In genomic region chr2:142700689-142701088, GRCm38 (mm10) we compare ENCODE assay signal across 10 mouse cellular contexts.
DNase-seq lines count a peak whose midpoint lies in the region; ATAC-seq and TF ChIP-seq lines count a peak whose summit lies in the region.
"Had no signal": no experiment of that assay in that cellular context is flagged by ENCODE, and none has a peak within 500 bp of the region (broad histone marks: within the 10 kb centered on the region; RNA-seq: fewer than 3 reads in every experiment).

No protein-coding gene starts in this region.

- ATAC-seq in forebrain, embryonic 15.5 days (replicated peaks): peak; percentile 87
- no peak for ATAC-seq in CD4-positive, CD25-positive, alpha-beta regulatory T cell, adult 4 months
- ATAC-seq: activated CD4-positive, CD25-positive, alpha-beta regulatory T cell, adult 4 months had no signal

- peaks cover 3% of the 10 kb centered on the region for H3K36me3 ChIP-seq in liver, adult 2 months (ENCODE audit: control insufficient read depth, insufficient read depth, low read length)
- H3K36me3 ChIP-seq in forebrain, embryonic 15.5 days: no peaks in the 10 kb centered on the region
- no peaks in the 10 kb centered on the region for H3K36me3 ChIP-seq in limb, embryonic 10.5 days
- H3K36me3 ChIP-seq: stomach, embryonic 15.5 days had no signal

- no peaks in the 10 kb centered on the region for H3K27me3 ChIP-seq in liver, adult 2 months (ENCODE audit: control insufficient read depth, insufficient read depth, low read length)
- H3K27me3 ChIP-seq in forebrain, embryonic 15.5 days: no peaks in the 10 kb centered on the region
- no peaks in the 10 kb centered on the region for H3K27me3 ChIP-seq in limb, embryonic 10.5 days (ENCODE audit: low read depth, poor library complexity, severe bottlenecking)
- H3K27me3 ChIP-seq: liver, embryonic 13.5 days; stomach, embryonic 15.5 days had no signal

- no peak for TF ChIP-seq CTCF in liver, adult 2 months (IDR thresholded peaks at IDR 0.05; ENCODE audit: low read depth, low read length)

- H3K4me2 ChIP-seq in forebrain, embryonic 15.5 days (replicated peaks): no peak overlapping the region
- H3K4me2 ChIP-seq: liver, embryonic 13.5 days; stomach, embryonic 15.5 days had no signal

- H3K9ac ChIP-seq in liver, adult 2 months (ENCODE audit: low read depth, low read length): no peak overlapping the region
- H3K9ac ChIP-seq in forebrain, embryonic 15.5 days (replicated peaks): no peak overlapping the region
- H3K9ac ChIP-seq: liver, embryonic 13.5 days; stomach, embryonic 15.5 days had no signal

- no peak for TF ChIP-seq POLR2A in liver, adult 2 months (IDR thresholded peaks at IDR 0.05; ENCODE audit: extremely low read depth, insufficient read depth, low read length)

- no peak overlapping the region for H3K4me3 ChIP-seq in liver, adult 2 months (ENCODE audit: insufficient read depth, low read depth, low read length)
- no peak overlapping the region for H3K4me3 ChIP-seq in forebrain, embryonic 15.5 days
- H3K4me3 ChIP-seq in limb, embryonic 10.5 days: no peak overlapping the region
- H3K4me3 ChIP-seq: liver, embryonic 13.5 days; stomach, embryonic 15.5 days had no signal

- H3K79me2 ChIP-seq in liver, adult 2 months (ENCODE audit: control insufficient read depth, insufficient read depth, low read length): no peaks in the 10 kb centered on the region

- peak; percentile 69 for DNase-seq in liver, adult 2 months (ENCODE audit: extremely low read depth, low read depth, low spot score)
- no peak for DNase-seq in liver
- DNase-seq in layer of hippocampus, postnatal 10 days (ENCODE audit: low spot score in 2 of 2): peak; percentile 42 to 52
- DNase-seq in right cerebral cortex, postnatal 14 days: peak; percentile 11
- no peak for DNase-seq in limb, embryonic 10.5 days (ENCODE audit: low spot score)
- DNase-seq: liver, embryonic 13.5 days had no signal

- H3K9me3 ChIP-seq in forebrain, embryonic 15.5 days: no peaks in the 10 kb centered on the region
- no peaks in the 10 kb centered on the region for H3K9me3 ChIP-seq in limb, embryonic 10.5 days (replicated peaks)
- H3K9me3 ChIP-seq: liver, embryonic 13.5 days; stomach, embryonic 15.5 days had no signal

- peaks cover 4% of the 10 kb centered on the region; the same call in 1 of the 2 replicates for H3K4me1 ChIP-seq in liver, adult 2 months (ENCODE audit: control insufficient read depth, insufficient read depth, low read length)
- H3K4me1 ChIP-seq in forebrain, embryonic 15.5 days: peaks cover 29% of the 10 kb centered on the region
- H3K4me1 ChIP-seq in limb, embryonic 10.5 days: peaks cover 3% of the 10 kb centered on the region; the same call in 1 of the 2 replicates
- H3K4me1 ChIP-seq: liver, embryonic 13.5 days; stomach, embryonic 15.5 days had no signal

- no peak overlapping the region for H3K27ac ChIP-seq in liver, adult 2 months (replicated peaks; ENCODE audit: insufficient read depth, low read depth, low read length)
- no peak overlapping the region for H3K27ac ChIP-seq in forebrain, embryonic 15.5 days (replicated peaks)
- H3K27ac ChIP-seq in limb, embryonic 10.5 days: no peak overlapping the region
- H3K27ac ChIP-seq: liver, embryonic 13.5 days; stomach, embryonic 15.5 days had no signal

- WGBS in liver, adult 2 months: 54% methylated on average over 4 of the region's 4 CpGs
- 27% methylated on average over 4 of the region's 4 CpGs for WGBS in forebrain, embryonic 15.5 days
- WGBS in limb, embryonic 10.5 days: 83% methylated on average over 4 of the region's 4 CpGs

Comparison
In these comparisons a context has a peak if more than half of its experiments do, and no peak if none do; other contexts are left out.
1. DNase-seq: peak in liver, adult 2 months (single experiment), layer of hippocampus, postnatal 10 days (2 of 2) and right cerebral cortex, postnatal 14 days (single experiment); none in liver (single experiment) and limb, embryonic 10.5 days (single experiment).